Mouse (Mus musculus) cerebellum, adult 2 months (tissue): ENCODE measurements around the gene Zfp276.

Source experiments
- CTCF ChIP-seq: fragments of 200-500 bp; IDR thresholded peaks from 2 replicates; pipeline ENCODE4 v1.5.1; 2011; ENCODE audit warnings: low read depth, mild to moderate bottlenecking, control low read depth, low read length, moderate library complexity, borderline replicate concordance; ENCODE audit not compliant: insufficient read depth
- POLR2A ChIP-seq: fragments of 200-500 bp; IDR thresholded peaks from 2 replicates; pipeline ENCODE4 v1.6.1; 2011; ENCODE audit warnings: low read length, control low read depth, borderline replicate concordance; ENCODE audit not compliant: insufficient read depth

DNA sequence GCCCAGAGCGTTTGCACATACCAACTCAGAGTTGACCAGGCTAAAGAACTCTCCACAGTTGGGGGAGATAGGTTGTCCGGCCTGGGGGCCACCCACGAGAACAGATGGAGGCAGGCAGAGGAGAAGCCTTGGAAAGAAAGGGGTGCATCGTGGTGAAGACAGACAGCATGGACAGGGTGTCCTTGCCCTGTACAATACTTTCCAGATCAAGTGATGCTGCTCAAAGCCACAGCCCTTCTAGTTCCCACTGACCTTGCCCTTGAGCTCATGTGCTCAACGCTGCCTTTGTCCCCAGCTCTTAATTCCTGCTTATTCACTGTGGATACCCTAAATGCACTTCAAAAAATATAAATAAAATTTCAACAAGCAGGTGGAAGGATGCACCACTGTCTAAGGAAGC is 20.5 kb downstream of the Zfp276 start:
- TF ChIP-seq CTCF, result no peak
- no peak for TF ChIP-seq POLR2A
